Mouse (Mus musculus): ENCODE results near the gene Limch1.

DNA sequence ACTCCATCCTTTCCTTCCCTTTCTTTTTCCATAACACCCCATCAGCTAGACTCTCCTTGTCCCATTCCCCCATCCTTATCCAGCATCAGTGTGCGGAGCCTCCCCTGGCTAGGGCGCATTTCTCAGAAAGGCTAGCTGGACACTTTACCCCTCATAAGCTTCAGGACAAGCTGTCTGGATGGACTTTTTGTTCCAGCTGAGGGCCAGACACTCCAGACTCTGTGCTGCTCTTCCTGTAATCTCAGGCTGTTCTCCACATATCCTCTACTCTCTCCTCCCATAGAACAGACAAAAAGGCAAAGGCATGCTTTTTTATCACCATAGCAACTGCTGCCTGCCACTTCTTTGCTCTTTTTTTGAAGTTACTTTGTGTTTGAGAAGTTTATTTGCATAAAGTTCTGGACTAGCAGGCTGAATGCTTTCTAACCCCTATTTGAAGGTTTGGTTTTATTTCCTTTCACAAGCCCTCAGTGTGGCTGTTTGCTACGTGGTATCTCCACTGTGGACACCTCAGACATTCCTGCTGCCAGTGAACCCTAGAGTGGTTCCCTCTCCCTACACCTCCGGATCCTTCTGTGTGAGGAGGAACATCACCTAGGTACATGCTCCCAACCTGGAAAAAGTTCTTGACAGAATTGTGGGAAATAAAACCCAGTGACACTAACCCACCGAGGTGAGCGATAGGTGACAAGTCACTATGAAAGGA is 77.0 kb downstream of the Limch1 start:
- TF ChIP-seq CTCF (IDR thresholded peaks at IDR 0.05) = no peak
- TF ChIP-seq EP300 (IDR thresholded peaks at IDR 0.05) = no peak
